Mouse (Mus musculus) liver, embryonic 14.5 days (tissue): ENCODE data around the gene Itpr1.

ENCODE experiments used
- CTCF ChIP-seq: IDR thresholded peaks from 2 replicates; pipeline ENCODE4 v1.5.1; 2016; ENCODE audit warnings: antibody characterized with exemption, low read depth, control low read depth
- EP300 ChIP-seq: IDR thresholded peaks from 2 replicates; pipeline ENCODE4 v1.6.1; 2016; ENCODE audit warnings: antibody characterized with exemption, low read depth

- TF ChIP-seq CTCF (no peak), EP300 (no peak)
Observed at GRCm38 (mm10) chr6:108335202-108335823, 122.4 kb downstream of the Itpr1 start.
